Mouse (Mus musculus) cerebellum, postnatal 14 days (tissue): ENCODE measurements around the gene Ascl1.

ENCODE experiments used
- DNase-seq, 2 experiments: peaks; one replicate each; pipeline ENCODE4 v3.0.0; 2021; ENCODE audit warnings: mixed read lengths in 2 of 2

Gene Ascl1

DNA sequence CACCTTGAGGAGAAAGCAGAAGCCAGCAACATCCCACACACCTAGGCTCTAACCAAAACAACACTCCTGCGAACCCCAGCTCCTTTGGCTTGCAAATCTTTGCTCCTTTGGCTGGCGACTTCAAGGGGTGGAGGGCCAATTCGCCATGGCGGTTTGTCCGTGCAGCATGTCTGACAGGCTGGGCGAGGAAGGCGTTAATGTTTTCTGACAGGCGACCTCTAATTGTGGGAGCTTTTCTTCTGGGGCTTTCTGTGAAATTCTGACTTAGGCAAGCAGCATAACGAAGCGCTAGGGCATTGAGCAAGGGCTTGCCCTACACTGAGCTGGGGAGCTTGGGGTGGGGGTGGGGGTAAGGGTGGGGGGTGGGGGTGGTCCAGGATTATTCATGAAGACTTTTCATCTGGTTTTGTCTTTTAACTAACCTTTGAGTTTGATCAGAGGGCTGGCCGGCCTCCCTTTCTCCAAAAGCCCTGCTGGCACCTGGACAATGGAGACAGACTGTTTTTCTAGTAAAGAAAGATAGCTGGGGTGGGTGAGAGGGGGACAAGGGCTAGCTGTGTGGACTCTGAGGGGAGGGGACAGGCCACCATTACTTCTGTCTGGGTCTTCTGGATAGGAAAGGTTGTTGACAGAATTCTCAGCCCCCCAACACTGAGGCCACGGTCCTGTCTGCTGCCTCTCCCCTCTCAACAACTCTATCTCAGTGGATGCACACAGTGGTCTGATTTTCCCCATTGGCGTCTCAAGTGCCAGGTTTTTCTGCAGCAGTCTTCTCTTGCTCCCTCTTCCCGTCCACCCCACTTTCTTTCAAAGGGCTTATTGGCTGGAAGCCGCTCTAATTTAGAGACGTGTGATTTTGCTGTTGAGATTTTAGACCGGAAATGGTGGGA is 8.4 kb downstream of the Ascl1 start:
- DNase-seq, result no peak

DNA sequence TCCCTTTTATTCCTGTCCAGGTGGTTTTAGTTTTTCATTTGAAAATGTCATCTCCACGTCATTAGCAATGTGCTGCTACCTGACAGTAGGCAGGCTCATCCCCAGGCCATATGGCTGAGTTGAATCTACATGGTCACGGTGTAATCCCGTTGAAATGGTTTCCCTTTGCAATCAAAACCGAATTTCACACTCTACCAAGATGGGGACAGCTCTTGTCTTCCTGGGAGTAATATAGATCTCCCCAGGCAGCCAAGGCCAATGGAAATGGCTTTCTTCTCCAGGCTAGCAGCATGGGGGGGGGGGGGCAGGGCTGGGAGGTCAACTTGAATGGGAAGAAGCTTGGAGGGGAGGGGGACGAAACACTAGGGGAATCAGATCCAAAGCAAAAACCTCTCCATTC is 15.6 kb downstream of the Ascl1 start:
- no peak for DNase-seq

DNA sequence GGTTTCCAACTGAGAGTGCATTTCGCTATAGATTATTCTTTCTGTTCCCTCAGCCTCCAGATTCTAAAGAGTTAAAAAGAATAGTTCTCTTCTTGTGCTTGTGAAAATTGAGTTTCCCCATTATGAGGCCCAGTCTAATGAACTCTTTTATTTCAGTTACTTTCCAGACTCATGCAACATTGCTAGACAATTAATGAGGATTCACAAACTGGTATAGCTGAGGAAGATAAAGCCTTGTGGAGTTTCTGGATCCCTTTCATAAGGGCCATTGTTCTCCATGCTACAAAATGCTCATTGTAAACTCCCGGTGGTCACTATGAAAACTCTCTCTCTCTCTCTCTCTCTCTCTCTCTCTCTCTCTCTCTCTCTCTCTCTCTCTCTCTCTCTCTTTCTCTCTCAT is 18.5 kb downstream of the Ascl1 start:
- no peak for DNase-seq

DNA sequence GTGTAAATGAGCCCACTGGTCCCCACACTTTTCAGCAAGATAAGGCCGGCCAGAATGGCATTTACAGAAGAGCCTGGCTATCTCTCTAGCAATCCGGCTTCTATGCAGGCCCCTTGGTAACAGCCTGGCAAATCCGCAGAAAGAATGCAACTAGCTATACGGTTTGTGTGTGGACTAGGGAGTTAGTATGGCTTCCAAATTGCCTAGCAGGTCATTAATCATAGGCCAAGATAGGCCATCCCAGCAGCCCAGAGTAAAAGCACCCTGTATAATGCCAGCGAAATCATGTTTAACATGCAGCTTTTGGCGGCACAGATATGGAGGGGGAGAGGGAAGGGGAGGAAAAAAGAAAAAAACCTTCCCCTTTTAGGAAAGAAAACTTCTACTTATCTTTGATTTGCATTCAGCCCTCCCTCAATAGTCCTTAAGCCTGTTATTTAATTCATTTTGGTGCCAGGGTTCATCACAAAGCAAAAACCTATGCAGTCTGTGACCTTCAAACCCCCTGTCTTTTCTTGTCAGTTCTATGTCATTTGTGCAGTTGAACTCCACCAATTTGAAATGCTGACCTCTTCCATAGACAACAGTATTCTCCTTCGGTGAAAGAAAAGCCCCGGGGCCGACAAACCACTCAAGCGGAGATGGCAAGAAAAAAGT is 19.9 kb downstream of the Ascl1 start:
- DNase-seq, result no peak

DNA sequence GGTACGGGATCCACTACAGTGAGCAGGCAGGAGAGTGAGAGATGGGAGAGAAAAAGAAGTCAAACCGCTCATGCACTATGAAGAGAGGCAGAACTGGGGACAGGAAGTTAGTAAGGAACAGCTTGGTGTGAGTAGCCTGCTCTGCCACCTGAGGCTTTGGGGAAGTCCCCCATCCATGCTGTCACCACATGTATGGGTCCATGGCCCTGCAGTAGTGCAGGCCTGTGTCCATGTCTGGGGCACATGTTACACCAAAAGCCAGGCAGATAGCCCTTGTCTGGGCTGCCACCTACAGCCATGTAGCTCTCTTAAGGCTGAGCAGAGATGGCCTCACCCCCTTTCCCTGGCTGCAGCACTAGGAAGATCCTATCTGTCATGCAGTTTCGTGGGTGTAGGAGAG is 42.7 kb downstream of the Ascl1 start:
- DNase-seq, result no peak

DNA sequence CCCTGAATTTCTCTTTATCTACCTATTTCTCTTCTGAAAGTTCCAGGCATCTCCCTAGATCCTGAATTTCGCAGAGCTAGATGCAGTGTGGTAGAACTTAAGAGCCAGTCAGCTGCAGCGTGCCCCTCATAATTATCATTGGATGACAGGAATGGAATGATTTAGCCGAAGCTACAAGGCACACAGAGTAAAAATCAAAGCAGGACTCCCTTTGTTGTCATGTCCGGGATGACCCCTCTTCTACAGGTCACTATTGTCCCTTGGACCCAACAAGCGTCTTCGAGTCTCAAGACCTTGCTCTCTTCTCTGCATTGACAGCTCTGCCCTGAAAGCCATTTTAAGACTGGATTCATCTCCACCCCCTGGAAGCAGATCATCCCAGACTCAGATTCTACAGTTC is 44.1 kb downstream of the Ascl1 start:
- no peak for DNase-seq

DNA sequence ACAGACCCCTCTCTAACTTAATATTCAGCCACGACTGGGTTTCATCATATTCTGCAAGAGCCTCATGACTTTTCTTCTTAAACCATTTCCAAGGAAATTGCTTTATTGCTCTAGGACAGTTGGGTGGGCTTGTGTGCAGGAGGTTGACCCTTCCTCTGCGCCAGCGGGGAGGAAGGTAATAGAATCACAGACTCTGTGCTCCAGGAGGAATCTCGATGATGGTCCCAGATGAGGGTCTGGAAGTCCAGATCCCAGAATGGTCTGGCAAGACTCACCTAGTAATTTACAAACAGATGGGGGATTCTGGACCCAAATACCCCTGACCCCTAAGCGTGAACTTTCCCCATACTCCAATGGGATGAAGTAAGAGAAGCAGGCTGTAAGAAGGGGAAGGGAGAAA is 45.2 kb downstream of the Ascl1 start:
- DNase-seq, result no peak

DNA sequence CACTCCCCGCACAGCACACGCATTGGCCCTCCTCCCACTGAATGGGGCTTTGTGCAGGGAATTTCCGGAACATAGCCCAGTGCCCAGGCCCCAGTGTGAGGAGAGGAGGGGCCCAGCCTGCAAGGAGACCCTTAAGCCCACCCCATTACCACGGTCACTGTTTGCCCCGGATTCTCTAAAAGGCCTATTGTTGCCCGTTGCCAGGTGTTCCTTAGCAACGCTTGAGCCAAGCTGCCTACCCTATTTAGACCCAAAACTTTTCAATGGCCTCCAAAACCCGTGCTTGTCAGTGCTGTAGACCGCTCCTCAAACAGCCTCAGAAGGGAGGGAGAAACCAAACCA is 45.7 kb downstream of the Ascl1 start:
- peak; percentile 16 to 23 for DNase-seq

DNA sequence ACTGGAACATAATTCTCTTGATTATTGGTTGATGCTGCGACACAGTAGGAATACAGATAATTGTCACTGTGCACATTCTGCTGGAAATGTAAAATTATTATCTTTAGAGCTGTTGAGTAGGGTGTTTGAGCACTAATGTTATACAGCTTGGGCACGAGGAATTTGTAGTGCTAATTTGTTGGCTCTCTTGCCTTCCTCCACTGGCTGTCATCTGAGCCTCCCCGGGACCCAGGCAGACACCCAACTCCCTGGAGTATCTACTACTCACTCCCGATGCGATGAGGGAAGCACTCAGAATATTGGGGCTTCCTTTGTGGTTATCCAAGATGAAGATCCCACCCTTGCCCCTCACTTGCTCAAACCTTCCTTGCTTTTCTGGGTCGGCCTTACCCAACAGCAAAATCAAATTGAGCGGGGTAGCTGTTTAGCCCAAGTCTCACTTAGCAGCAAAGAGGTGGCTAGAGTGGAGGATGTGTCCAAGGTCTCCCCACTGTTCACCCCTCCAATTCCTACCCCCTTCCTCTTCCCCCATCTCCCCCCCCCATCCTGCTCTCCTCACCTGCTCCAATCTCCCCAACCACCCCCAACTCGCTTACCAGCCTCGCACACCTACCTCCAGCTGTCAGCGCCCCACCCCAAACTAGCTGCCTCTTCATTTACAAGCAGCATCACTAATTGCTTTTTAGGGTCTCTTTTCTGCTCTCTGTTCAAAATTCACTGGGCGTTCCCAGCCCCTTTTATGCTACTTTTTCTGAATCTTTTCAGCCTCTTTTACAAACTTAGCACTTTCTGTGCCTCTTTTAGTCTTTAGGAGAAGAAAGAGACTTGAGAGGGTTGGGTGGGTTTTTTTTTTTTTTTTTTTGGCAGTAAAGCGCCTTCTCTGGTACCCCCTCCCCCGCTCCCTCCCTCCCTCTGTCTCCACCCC is 46.4 kb downstream of the Ascl1 start:
- DNase-seq, result peak in 1 of 2 experiments; percentile 13

DNA sequence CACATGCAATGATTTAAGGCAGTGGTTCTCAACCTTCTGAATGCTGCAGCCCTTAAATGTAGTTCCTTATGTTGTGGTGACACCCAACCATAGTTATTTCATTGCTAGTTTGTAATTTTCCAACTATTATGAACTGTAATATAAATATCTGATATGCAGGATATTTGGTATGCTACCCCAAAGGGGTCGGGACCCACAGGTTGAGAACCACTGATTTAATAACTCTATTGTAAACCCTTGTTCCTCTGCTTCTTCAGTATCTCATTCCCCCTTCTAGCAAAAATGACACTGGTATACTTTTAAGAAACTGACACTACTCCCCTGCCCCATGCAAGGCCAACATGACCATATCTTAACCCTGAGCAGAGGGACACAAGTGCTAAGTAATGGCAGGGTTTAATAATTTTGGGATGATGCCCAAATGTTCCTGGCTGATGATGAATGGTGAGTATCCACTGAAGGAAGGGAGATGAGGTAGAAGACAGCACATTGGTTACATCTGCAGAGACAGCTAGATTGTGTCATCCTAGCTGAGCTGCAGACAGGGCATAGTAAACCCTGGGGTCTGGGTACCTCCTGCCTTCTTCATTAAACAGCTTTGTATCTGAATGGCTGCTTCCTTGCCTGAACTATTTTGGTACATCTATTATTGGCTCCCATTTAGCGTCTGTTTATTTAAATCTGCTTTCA is 47.2 kb downstream of the Ascl1 start:
- no peak for DNase-seq
